Mouse (Mus musculus) intestine, postnatal 0 days (tissue): Measurements from ENCODE around the gene Vkorc1l1. TPM values are rescaled to one million over a fixed set of nuclear protein-coding genes. Genes with fewer than 3 reads are reported as not detected.
"Not testable (repeated sequence)": the region's sequence is repeated elsewhere in the genome, so short reads cannot be mapped to it uniquely, and the experiment has no call there.

ENCODE experiments used
- ATAC-seq: fragments of 200-750 bp; cut with Nextera tagmentation; 2 replicates; pipeline ENCODE4 v1.8.0; 2017; ENCODE audit warnings: mild to moderate bottlenecking, moderate TSS enrichment, moderate library complexity
- H3K27ac ChIP-seq: fragments of 300-500 bp; sonication (generic); 2 replicates; pipeline ENCODE4 v1.5.1; 2014; ENCODE audit warnings: mild to moderate bottlenecking, low read depth, low read length, moderate library complexity
- H3K27me3 ChIP-seq: fragments of 300-500 bp; sonication (generic); replicated peaks from 2 replicates; pipeline ENCODE4 v1.6.1; 2014; ENCODE audit warnings: low read length, mixed read lengths; ENCODE audit not compliant: control insufficient read depth, insufficient read depth
- H3K36me3 ChIP-seq: fragments of 300-500 bp; sonication (generic); 2 replicates; pipeline ENCODE4 v1.6.1; 2014; ENCODE audit warnings: mild to moderate bottlenecking, moderate library complexity; ENCODE audit not compliant: control insufficient read depth, insufficient read depth
- H3K4me1 ChIP-seq: fragments of 300-500 bp; sonication (generic); replicated peaks from 2 replicates; pipeline ENCODE4 v1.6.1; 2014; ENCODE audit warnings: antibody characterized with exemption, low read length, mixed read lengths; ENCODE audit not compliant: control insufficient read depth, insufficient read depth
- H3K4me2 ChIP-seq: fragments of 300-500 bp; sonication (generic); replicated peaks from 2 replicates; pipeline ENCODE4 v1.6.1; 2014; ENCODE audit warnings: low read depth, mild to moderate bottlenecking, moderate library complexity
- H3K4me3 ChIP-seq: fragments of 300-500 bp; sonication (generic); 2 replicates; pipeline ENCODE4 v1.5.1; 2014; ENCODE audit warnings: low read depth, low read length
- H3K9ac ChIP-seq: fragments of 300-500 bp; sonication (generic); 2 replicates; pipeline ENCODE4 v1.6.1; 2014; ENCODE audit warnings: mild to moderate bottlenecking, low read depth, low read length
- H3K9me3 ChIP-seq: fragments of 300-500 bp; sonication (generic); 2 replicates; pipeline ENCODE4 v1.6.1; 2016; ENCODE audit warnings: mixed run types; ENCODE audit not compliant: control insufficient read depth
- CTCF ChIP-seq: sonication (generic); IDR thresholded peaks from 2 replicates; pipeline ENCODE4 v1.5.1; 2016; ENCODE audit warnings: low read depth, mild to moderate bottlenecking, control low read depth, antibody characterized with exemption, moderate library complexity
- WGBS: fragments of 180-500 bp; shearing (Covaris S2); extraction: QIAGEN DNeasy Blood & Tissue Kit; methylation state at CpG from one replicate; pipeline ENCODE4 v1.1.7; 2014; 5-methylcytosine and 5-hydroxymethylcytosine counted together
- polyA plus RNA-seq: library from polyadenylated mRNA; unstranded; fragments of >200 nt; fragmentation: Nextera tagmentation; extraction: Ambion mirVana; gene quantifications from 2 replicates; pipeline ENCODE4 v1.2.1, GENCODE M21; 2015

The Vkorc1l1 gene
- polyA plus RNA-seq, 1 experiment from 2014 or later = 92.1 TPM

DNA sequence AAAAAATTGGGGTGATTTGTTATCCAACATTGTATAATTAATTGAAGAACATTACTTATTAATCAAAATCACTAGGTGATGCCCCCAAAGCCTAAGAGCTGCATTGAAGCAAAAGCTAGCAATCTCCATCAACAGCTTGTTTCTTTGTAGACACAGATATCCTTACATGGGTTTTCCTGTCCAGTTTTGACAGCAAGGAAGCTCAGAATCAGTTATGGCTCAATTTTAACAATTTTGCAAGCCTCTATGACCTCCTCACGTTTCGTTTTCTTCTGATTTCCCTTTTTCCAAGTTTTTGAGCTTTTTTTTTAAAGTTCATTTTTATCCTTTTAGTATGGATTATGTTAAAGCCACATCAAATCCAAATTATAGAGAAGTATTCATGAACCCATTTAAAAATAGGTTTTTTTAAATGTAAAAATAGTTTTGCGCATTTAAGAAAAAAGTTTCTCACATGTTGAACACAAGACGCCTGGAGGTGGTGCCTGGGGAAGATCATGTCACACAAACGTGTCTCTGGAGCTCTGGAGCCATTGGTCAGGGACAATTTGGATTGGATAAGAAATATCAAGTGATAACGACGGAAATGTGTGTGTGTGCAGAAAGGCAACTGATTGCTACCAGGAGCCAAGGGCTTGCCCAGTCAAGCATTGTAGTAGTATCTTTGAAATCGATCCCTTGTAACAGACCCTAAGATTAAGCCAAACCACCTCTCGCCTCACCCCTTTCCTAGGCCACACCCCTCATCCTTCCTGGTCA lies 855 bp upstream of the Vkorc1l1 start:
- Histone ChIP-seq H3K9me3 (no peaks in the 10 kb centered on the region), H3K9ac (no peak overlapping the region)
- peak; percentile 5 for ATAC-seq

GRCm38 (mm10) chr5:129942073-129942939 lies 536 bp downstream of the Vkorc1l1 start:
- Histone ChIP-seq H3K27ac (peak overlapping the region; percentile 88), H3K9ac (peak overlapping the region; percentile 91), H3K4me2 (peak overlapping the region; percentile 78), H3K4me3 (peak overlapping the region; percentile 88)
- not testable (repeated sequence) for H3K27me3 ChIP-seq, H3K36me3 ChIP-seq, H3K4me1 ChIP-seq, H3K9me3 ChIP-seq
- peak; percentile 10; the same call in 1 of the 2 replicates for ATAC-seq
- TF ChIP-seq CTCF = peak; percentile 36
- under 1% methylated on average over 45 of the region's 82 CpGs for WGBS

More for the DNA sequence above, 855 bp upstream of the Vkorc1l1 start:
- Histone ChIP-seq H3K4me3 (peak overlapping the region; percentile 88), H3K36me3 (0 out of 2 replicates have a peak, but pooled peaks cover 7% of the 10 kb centered on the region), H3K27ac (no peak overlapping the region), H3K4me2 (peak overlapping the region; percentile 57), H3K27me3 (no peaks in the 10 kb centered on the region), H3K4me1 (no peaks in the 10 kb centered on the region)
- 3% methylated on average over 9 of the region's 9 CpGs for WGBS
- TF ChIP-seq CTCF = no peak

- H3K9ac ChIP-seq = no peak overlapping the region
- H3K4me2 ChIP-seq = peak overlapping the region; percentile 27; the same call in 1 of the 2 replicates
- ATAC-seq = no peak
- no peak overlapping the region for H3K4me3 ChIP-seq
- H3K4me1 ChIP-seq = no peaks in the 10 kb centered on the region
- H3K36me3 ChIP-seq = 0 out of 2 replicates have a peak, but pooled peaks cover 7% of the 10 kb centered on the region
- 58% methylated on average over 1 of the region's 1 CpGs for WGBS
- TF ChIP-seq CTCF = no peak
- H3K9me3 ChIP-seq = no peaks in the 10 kb centered on the region
- no peak overlapping the region for H3K27ac ChIP-seq
- no peaks in the 10 kb centered on the region for H3K27me3 ChIP-seq
Observed at GRCm38 (mm10) chr5:129943402-129943801, 1.6 kb downstream of the Vkorc1l1 start.

- Histone ChIP-seq H3K4me2 (no peak overlapping the region), H3K27me3 (no peaks in the 10 kb centered on the region), H3K9me3 (no peaks in the 10 kb centered on the region), H3K27ac (peak overlapping the region; percentile 29; the same call in 1 of the 2 replicates), H3K9ac (no peak overlapping the region), H3K4me1 (no peaks in the 10 kb centered on the region), H3K36me3 (peaks cover 7% of the 10 kb centered on the region; the same call in 1 of the 2 replicates), H3K4me3 (no peak overlapping the region)
- ATAC-seq = 0 out of 2 replicates have a peak, but pooled peaks have one; percentile 44
- 49% methylated on average over 2 of the region's 2 CpGs for whole genome bisulfite sequencing
- no peak for TF ChIP-seq CTCF
Observed at GRCm38 (mm10) chr5:129947528-129948033, 5.8 kb downstream of the Vkorc1l1 start.

GRCm38 (mm10) chr5:129952143-129952542 lies 10.4 kb downstream of the Vkorc1l1 start:
- Histone ChIP-seq H3K4me2 (no peak overlapping the region), H3K9ac (no peak overlapping the region), H3K27me3 (no peaks in the 10 kb centered on the region), H3K27ac (no peak overlapping the region), H3K9me3 (no peaks in the 10 kb centered on the region), H3K4me1 (no peaks in the 10 kb centered on the region), H3K36me3 (no peaks in the 10 kb centered on the region; the same call in 1 of the 2 replicates), H3K4me3 (no peak overlapping the region)
- ATAC-seq = no peak
- TF ChIP-seq CTCF = no peak
- WGBS = 68% methylated on average over 4 of the region's 4 CpGs
